Mouse (Mus musculus) lung, postnatal 0 days (tissue): ENCODE measurements around the gene Lclat1.

Source experiments
- CTCF ChIP-seq: IDR thresholded peaks from 2 replicates; pipeline ENCODE4 v1.5.1; 2016; ENCODE audit warnings: antibody characterized with exemption, mild to moderate bottlenecking
- EP300 ChIP-seq: IDR thresholded peaks from 2 replicates; pipeline ENCODE4 v1.6.1; 2016; ENCODE audit warnings: antibody characterized with exemption, mild to moderate bottlenecking, control low read depth

GRCm38 (mm10) chr17:73118134-73118533 is 10.3 kb downstream of the Lclat1 start:
- TF ChIP-seq CTCF (no peak), EP300 (no peak)
